Mouse (Mus musculus): ENCODE data around the gene Paics. TPM values are rescaled to one million over a fixed set of nuclear protein-coding genes. Genes with fewer than 3 reads are reported as not detected.

Paics gene
- polyA plus RNA-seq, 1 experiment from 2014 or later, result 244 TPM

- Histone ChIP-seq H3K4me2 (replicated peaks; ENCODE audit: low read depth, low read length) (no peak overlapping the region), H3K27ac (ENCODE audit: low read length) (no peak overlapping the region), H3K4me3 (ENCODE audit: low read depth, low read length) (no peak overlapping the region), H3K9ac (replicated peaks; ENCODE audit: low read depth, low read length) (no peak overlapping the region), H3K27me3 (ENCODE audit: control insufficient read depth, insufficient read depth, low read length) (no peaks in the 10 kb centered on the region), H3K9me3 (ENCODE audit: control insufficient read depth, low read depth, low read length) (peaks cover 7% of the 10 kb centered on the region; the same call in 1 of the 2 replicates), H3K36me3 (ENCODE audit: control insufficient read depth, insufficient read depth, low read length) (peaks cover 44% of the 10 kb centered on the region), H3K4me1 (ENCODE audit: control insufficient read depth, insufficient read depth, low read length) (no peaks in the 10 kb centered on the region)
- 84% methylated on average over 4 of the region's 4 CpGs for whole genome bisulfite sequencing
- ATAC-seq (ENCODE audit: insufficient number of reproducible peaks, insufficient read depth, low FRiP score, low read depth), result no peak
Observed at GRCm38 (mm10) chr5:76922833-76923232, 28.3 kb upstream of the Paics start.

DNA sequence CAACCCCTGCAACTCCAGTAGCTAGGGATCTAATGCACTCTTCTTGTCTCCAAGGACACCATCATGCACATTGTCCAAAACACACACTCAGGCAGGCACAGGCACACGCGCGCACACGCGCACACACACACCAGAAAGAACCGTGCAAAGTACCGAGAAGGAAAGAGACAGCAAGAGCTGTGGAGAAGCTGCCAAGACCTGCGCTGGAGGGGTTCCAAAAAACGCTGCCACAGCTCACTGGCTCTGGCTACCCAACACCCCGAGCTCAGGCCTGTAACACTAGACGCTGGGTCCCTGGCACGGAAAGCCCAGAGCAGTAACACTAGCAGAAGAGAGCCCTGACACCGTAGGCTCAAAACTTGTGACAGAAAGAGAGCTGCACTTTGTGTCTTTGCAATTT is 27.7 kb upstream of the Paics start:
- no peak overlapping the region for H3K4me3 ChIP-seq (ENCODE audit: low read depth, low read length)
- H3K36me3 ChIP-seq (ENCODE audit: control insufficient read depth, insufficient read depth, low read length), result peaks cover 39% of the 10 kb centered on the region
- no peaks in the 10 kb centered on the region for H3K4me1 ChIP-seq (ENCODE audit: control insufficient read depth, insufficient read depth, low read length)
- no peak for ATAC-seq (ENCODE audit: insufficient number of reproducible peaks, insufficient read depth, low FRiP score, low read depth)
- no peak overlapping the region for H3K4me2 ChIP-seq (replicated peaks; ENCODE audit: low read depth, low read length)
- no peaks in the 10 kb centered on the region for H3K27me3 ChIP-seq (ENCODE audit: control insufficient read depth, insufficient read depth, low read length)
- peaks cover 7% of the 10 kb centered on the region; the same call in 1 of the 2 replicates for H3K9me3 ChIP-seq (ENCODE audit: control insufficient read depth, low read depth, low read length)
- no peak overlapping the region for H3K27ac ChIP-seq (ENCODE audit: low read length)
- WGBS, result 92% methylated on average over 13 of the region's 13 CpGs
- no peak overlapping the region for H3K9ac ChIP-seq (replicated peaks; ENCODE audit: low read depth, low read length)

DNA sequence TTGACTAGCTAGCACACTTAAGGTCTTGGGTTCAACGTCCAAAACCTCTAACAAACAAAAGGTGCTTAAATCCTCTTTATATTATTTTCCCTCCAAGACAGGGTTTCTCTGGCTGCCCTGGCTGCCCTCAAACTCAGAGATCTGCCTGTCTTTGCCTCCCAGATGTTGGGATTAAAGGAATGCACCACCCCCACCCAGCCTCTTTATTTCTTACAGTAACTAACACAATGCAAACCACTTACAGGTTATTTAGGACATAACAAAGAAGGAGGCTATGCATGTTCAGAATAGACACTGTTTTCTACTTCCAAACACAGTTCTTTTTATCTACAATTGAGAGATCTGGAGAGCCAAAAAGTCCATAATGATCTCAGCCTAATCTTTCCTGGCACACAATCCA is 26.8 kb upstream of the Paics start:
- Histone ChIP-seq H3K9me3 (ENCODE audit: control insufficient read depth, low read depth, low read length) (peaks cover 7% of the 10 kb centered on the region; the same call in 1 of the 2 replicates), H3K4me1 (ENCODE audit: control insufficient read depth, insufficient read depth, low read length) (no peaks in the 10 kb centered on the region), H3K4me2 (replicated peaks; ENCODE audit: low read depth, low read length) (no peak overlapping the region), H3K27ac (ENCODE audit: low read length) (no peak overlapping the region), H3K9ac (replicated peaks; ENCODE audit: low read depth, low read length) (no peak overlapping the region), H3K27me3 (ENCODE audit: control insufficient read depth, insufficient read depth, low read length) (no peaks in the 10 kb centered on the region), H3K4me3 (ENCODE audit: low read depth, low read length) (no peak overlapping the region), H3K36me3 (ENCODE audit: control insufficient read depth, insufficient read depth, low read length) (peaks cover 36% of the 10 kb centered on the region)
- 86% methylated on average over 1 of the region's 1 CpGs for WGBS
- no peak for ATAC-seq (ENCODE audit: insufficient number of reproducible peaks, insufficient read depth, low FRiP score, low read depth)

DNA sequence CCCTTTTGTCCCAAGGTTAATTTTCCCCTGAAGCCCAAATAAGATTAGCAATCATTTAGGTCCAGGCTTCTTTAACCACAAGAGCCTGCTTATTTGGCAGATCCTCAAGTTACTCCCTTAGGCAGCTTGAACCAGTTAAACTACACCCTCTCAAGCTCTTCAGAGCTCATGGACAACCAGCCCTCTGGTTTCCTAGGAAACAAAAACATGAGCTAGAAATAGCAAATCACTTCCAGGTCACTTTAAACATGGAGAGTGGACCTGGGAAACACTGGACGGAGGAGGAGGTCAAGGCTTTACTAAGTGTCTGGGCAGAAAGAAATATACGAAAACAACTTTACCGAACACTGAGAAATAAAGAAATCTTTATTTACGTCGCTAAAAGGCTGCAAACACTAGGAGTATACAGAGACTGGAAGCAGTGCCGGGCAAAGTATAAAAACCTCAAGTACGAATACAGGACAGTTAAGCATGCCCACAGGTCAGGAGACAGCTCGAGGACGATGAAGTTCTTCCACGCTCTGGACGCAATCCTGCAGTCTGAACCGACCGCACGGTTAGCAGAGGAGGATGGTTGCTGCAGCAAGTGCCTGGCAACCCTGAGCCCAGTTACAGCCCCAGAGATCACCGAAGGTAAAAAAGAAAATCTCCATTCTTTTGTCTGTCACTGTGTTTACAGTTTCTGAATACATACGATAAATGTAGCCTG is 22.8 kb upstream of the Paics start:
- WGBS, result 74% methylated on average over 16 of the region's 16 CpGs
- no peak overlapping the region for H3K4me3 ChIP-seq (ENCODE audit: low read depth, low read length)
- H3K4me2 ChIP-seq (replicated peaks; ENCODE audit: low read depth, low read length), result no peak overlapping the region
- H3K9ac ChIP-seq (replicated peaks; ENCODE audit: low read depth, low read length), result no peak overlapping the region
- no peak overlapping the region for H3K27ac ChIP-seq (ENCODE audit: low read length)
- peaks cover 20% of the 10 kb centered on the region for H3K36me3 ChIP-seq (ENCODE audit: control insufficient read depth, insufficient read depth, low read length)
- no peaks in the 10 kb centered on the region for H3K4me1 ChIP-seq (ENCODE audit: control insufficient read depth, insufficient read depth, low read length)
- ATAC-seq (ENCODE audit: insufficient number of reproducible peaks, insufficient read depth, low FRiP score, low read depth), result no peak; the same call in 1 of the 2 replicates
- no peaks in the 10 kb centered on the region for H3K27me3 ChIP-seq (ENCODE audit: control insufficient read depth, insufficient read depth, low read length)
- peaks cover 7% of the 10 kb centered on the region; the same call in 1 of the 2 replicates for H3K9me3 ChIP-seq (ENCODE audit: control insufficient read depth, low read depth, low read length)

GRCm38 (mm10) chr5:76929180-76929877 is 21.8 kb upstream of the Paics start:
- no peak overlapping the region for H3K27ac ChIP-seq (ENCODE audit: low read length)

DNA sequence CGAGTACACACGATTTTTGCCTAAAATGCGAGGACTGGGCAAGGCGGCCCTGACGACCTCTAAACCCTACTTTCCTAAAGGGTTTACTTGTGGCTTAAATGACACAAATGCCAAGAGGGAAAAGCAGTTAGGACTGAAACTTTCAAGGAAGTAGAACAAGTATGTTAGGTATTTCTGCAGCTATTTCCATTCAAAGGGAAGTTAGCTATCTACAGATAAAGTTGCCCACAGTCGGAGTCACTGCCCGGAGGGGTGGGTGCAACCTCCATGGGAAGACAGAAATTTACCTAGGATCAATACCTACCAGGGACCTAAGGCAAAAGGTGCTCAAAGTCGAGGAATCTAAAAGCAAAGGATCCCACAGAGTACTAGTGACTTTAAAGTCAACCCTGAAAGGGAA is 11.4 kb upstream of the Paics start:
- no peak overlapping the region for H3K4me3 ChIP-seq (ENCODE audit: low read depth, low read length)
- ATAC-seq (ENCODE audit: insufficient number of reproducible peaks, insufficient read depth, low FRiP score, low read depth), result no peak
- no peak overlapping the region for H3K4me2 ChIP-seq (replicated peaks; ENCODE audit: low read depth, low read length)
- no peaks in the 10 kb centered on the region; the same call in 1 of the 2 replicates for H3K9me3 ChIP-seq (ENCODE audit: control insufficient read depth, low read depth, low read length)
- no peak overlapping the region for H3K27ac ChIP-seq (ENCODE audit: low read length)
- no peak overlapping the region for H3K9ac ChIP-seq (replicated peaks; ENCODE audit: low read depth, low read length)
- H3K27me3 ChIP-seq (ENCODE audit: control insufficient read depth, insufficient read depth, low read length), result no peaks in the 10 kb centered on the region
- WGBS, result 88% methylated on average over 8 of the region's 8 CpGs
- no peaks in the 10 kb centered on the region for H3K4me1 ChIP-seq (ENCODE audit: control insufficient read depth, insufficient read depth, low read length)
- H3K36me3 ChIP-seq (ENCODE audit: control insufficient read depth, insufficient read depth, low read length), result 0 out of 2 replicates have a peak, but pooled peaks cover 2% of the 10 kb centered on the region

More at GRCm38 (mm10) chr5:76929180-76929877, 21.8 kb upstream of the Paics start:
- no peak overlapping the region for H3K4me2 ChIP-seq (replicated peaks; ENCODE audit: low read depth, low read length)
- no peaks in the 10 kb centered on the region for H3K4me1 ChIP-seq (ENCODE audit: control insufficient read depth, insufficient read depth, low read length)
- no peak for ATAC-seq (ENCODE audit: insufficient number of reproducible peaks, insufficient read depth, low FRiP score, low read depth)
- WGBS, result 54% methylated on average over 7 of the region's 7 CpGs
- no peak overlapping the region for H3K4me3 ChIP-seq (ENCODE audit: low read depth, low read length)
- no peaks in the 10 kb centered on the region for H3K27me3 ChIP-seq (ENCODE audit: control insufficient read depth, insufficient read depth, low read length)
- peaks cover 20% of the 10 kb centered on the region for H3K36me3 ChIP-seq (ENCODE audit: control insufficient read depth, insufficient read depth, low read length)
- no peak overlapping the region for H3K9ac ChIP-seq (replicated peaks; ENCODE audit: low read depth, low read length)
- H3K9me3 ChIP-seq (ENCODE audit: control insufficient read depth, low read depth, low read length), result peaks cover 7% of the 10 kb centered on the region; the same call in 1 of the 2 replicates

DNA sequence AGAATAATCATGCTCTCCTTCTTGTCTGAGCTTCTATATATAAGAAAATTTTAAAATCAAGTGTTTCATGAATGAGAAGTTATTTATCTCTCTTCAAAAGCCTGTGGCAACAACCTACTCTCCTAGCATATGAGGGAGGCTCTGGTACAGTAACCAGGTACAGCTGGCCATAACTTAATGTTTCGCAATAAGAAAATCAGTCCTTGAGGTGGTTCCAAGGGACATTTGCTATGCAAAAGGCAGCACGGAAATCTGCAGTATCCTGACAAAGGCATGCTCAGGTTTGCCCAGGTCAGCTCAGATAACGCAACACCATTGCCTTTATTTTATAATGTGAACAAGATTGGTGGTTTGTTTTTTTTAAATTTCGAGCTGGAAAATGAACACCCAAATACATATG is 9.1 kb upstream of the Paics start:
- Histone ChIP-seq H3K27me3 (ENCODE audit: control insufficient read depth, insufficient read depth, low read length) (no peaks in the 10 kb centered on the region), H3K9me3 (ENCODE audit: control insufficient read depth, low read depth, low read length) (no peaks in the 10 kb centered on the region; the same call in 1 of the 2 replicates), H3K4me3 (ENCODE audit: low read depth, low read length) (no peak overlapping the region), H3K36me3 (ENCODE audit: control insufficient read depth, insufficient read depth, low read length) (0 out of 2 replicates have a peak, but pooled peaks cover 2% of the 10 kb centered on the region), H3K27ac (ENCODE audit: low read length) (no peak overlapping the region), H3K4me2 (replicated peaks; ENCODE audit: low read depth, low read length) (no peak overlapping the region), H3K9ac (replicated peaks; ENCODE audit: low read depth, low read length) (no peak overlapping the region), H3K4me1 (ENCODE audit: control insufficient read depth, insufficient read depth, low read length) (peaks cover 6% of the 10 kb centered on the region; the same call in 1 of the 2 replicates)
- ATAC-seq (ENCODE audit: insufficient number of reproducible peaks, insufficient read depth, low FRiP score, low read depth), result no peak
- 74% methylated on average over 4 of the region's 4 CpGs for WGBS

DNA sequence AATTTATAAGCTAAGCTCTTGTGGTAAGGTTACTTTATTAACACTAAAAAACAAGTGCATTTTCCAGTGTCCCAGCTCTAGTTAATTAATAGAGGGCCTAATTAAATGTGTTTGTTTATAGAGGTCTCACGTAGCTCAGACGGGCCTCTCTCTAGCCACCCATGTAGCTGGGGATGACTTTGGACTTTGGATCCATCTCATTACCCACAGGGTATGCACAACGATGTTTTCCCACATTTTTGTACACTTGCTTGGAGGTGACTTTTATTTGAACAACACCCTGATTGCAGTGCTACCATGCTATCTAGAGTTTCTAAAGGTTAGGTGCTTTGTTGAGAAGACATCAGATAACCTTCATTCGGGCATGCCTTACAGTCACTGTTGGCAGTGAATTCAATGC is 8.6 kb upstream of the Paics start:
- Histone ChIP-seq H3K9ac (replicated peaks; ENCODE audit: low read depth, low read length) (no peak overlapping the region), H3K4me1 (ENCODE audit: control insufficient read depth, insufficient read depth, low read length) (peaks cover 10% of the 10 kb centered on the region; the same call in 1 of the 2 replicates), H3K4me3 (ENCODE audit: low read depth, low read length) (no peak overlapping the region), H3K27me3 (ENCODE audit: control insufficient read depth, insufficient read depth, low read length) (no peaks in the 10 kb centered on the region), H3K27ac (ENCODE audit: low read length) (no peak overlapping the region), H3K9me3 (ENCODE audit: control insufficient read depth, low read depth, low read length) (no peaks in the 10 kb centered on the region; the same call in 1 of the 2 replicates), H3K4me2 (replicated peaks; ENCODE audit: low read depth, low read length) (no peak overlapping the region), H3K36me3 (ENCODE audit: control insufficient read depth, insufficient read depth, low read length) (0 out of 2 replicates have a peak, but pooled peaks cover 2% of the 10 kb centered on the region)
- no peak for ATAC-seq (ENCODE audit: insufficient number of reproducible peaks, insufficient read depth, low FRiP score, low read depth)
- WGBS, result 80% methylated on average over 4 of the region's 4 CpGs

All from stomach, embryonic 14.5 days (tissue).